Mouse (Mus musculus): Measurements from ENCODE around the gene Neil3.

The Neil3 gene

GRCm38 (mm10) chr8:53638495-53639171, at the start of gene Neil3:
TSS of gene Neil3 (minus strand) at chr8:53639065.
- DNase-seq (ENCODE audit: low spot score), result peak; percentile 89

DNA sequence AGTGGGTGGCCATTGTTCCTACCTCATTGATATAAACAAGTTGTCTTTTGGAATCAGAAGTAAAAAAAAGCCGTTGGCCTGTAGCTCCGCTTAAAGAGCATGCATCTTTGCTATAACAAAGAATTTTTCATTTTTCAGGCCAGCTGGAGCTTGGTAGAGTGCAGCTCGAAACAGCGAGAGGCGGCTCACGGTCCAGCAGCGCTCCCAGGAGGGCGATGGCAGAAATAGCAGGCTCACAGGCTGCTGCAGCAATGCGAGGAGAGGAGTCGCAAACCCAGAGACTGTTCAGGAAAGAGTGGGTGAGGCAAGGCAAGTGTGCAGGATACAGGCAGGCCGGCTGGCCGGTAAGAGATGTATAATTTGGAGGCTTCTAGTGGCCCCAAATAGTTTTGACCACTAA, 42.0 kb upstream of the Neil3 start:
- DNase-seq (ENCODE audit: low spot score), result peak; percentile 81

- peak; percentile 54 for DNase-seq (ENCODE audit: low spot score)
Measured at GRCm38 (mm10) chr8:53663946-53664345, 25.1 kb upstream of the Neil3 start.

- no peak for DNase-seq (ENCODE audit: low spot score)
Measured at GRCm38 (mm10) chr8:53661436-53661835, 22.6 kb upstream of the Neil3 start.

GRCm38 (mm10) chr8:53630618-53631017, 8.2 kb downstream of the Neil3 start:
- no peak for DNase-seq (ENCODE audit: low spot score)

DNA sequence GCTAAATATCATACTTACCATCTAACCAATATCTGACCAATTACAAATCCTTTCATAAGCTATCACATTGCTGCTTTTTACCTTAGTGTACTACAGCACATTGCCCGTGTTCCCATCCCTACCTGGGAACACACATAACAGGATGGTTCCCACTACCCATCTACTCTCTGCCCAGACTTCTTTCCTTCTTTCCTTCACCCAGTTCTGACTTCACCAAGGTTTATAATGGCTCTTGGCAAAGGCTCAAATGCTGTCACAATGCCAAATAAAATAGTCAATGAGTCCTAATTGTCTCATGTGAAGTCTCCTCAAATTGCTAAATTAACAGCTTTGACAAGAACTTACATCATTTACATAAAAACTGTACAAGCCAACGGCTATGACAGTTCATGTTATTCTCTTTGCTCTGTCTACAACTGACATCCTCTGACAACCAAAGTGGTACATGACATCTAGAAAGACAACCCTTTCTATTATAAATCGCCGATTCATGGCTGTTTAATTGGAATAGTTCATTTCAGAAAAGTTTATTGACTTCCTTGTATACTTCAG, 9.9 kb downstream of the Neil3 start:
- DNase-seq (ENCODE audit: low spot score), result no peak

- DNase-seq (ENCODE audit: low spot score), result no peak
Measured at GRCm38 (mm10) chr8:53623425-53623824, 15.4 kb downstream of the Neil3 start.

- no peak for DNase-seq (ENCODE audit: low spot score)
Measured at GRCm38 (mm10) chr8:53619196-53619595, 19.7 kb downstream of the Neil3 start.

DNA sequence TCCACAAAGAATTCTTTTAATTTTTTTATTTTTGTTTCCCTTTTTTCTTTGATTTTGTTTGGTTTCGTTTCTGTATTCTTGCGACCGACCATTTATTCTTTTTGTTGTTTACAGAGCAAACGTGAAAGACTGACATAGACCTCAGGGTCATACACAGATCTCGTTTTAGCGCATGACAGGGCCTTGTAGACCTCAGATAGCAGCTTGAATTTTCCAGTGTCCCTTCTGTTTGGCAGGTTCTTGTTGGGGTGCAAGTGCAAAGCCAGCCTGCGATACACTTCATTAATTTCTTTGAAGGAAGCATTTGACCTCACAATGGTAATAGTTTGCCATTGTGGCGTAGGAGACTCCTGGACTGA, 24.6 kb downstream of the Neil3 start:
- DNase-seq (ENCODE audit: low spot score), result no peak

DNA sequence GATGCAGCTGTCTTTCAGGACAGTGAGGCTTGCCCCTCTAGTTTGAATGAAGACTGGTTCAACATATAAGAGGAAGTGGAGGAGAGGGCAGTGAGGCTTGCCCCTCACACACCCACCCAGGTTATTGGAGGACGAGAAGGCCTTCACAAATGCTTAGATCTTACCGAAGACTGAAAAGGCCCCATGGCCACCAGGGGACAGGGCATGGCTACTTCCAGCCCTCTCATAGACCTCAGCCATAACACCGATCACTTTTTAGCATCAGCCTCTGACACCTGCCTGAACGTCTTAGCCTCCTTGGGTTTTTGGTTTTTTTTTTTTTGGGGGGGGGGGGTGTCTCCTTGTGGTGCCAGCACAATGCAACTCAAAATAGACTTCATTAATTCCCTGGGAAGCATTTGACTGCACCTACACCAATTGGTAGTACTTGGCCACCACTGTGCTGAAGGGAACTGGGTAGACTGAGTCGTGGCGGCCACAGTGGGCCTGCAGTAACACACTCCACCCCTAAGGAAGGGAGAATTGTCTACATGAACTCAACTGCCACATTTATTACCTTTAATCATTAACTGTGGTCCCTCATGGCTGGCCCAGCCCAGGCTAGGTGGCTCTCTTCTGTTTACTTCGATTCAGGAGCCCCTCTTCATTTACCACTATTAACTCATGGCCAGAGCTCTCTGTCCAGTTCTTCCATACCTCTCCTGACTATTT, 25.1 kb downstream of the Neil3 start:
- DNase-seq (ENCODE audit: low spot score), result no peak

- no peak for DNase-seq (ENCODE audit: low spot score)
Measured at GRCm38 (mm10) chr8:53612297-53612696, 26.6 kb downstream of the Neil3 start.

GRCm38 (mm10) chr8:53607040-53607439, 31.8 kb downstream of the Neil3 start:
- DNase-seq (ENCODE audit: low spot score), result peak; percentile 74

DNA sequence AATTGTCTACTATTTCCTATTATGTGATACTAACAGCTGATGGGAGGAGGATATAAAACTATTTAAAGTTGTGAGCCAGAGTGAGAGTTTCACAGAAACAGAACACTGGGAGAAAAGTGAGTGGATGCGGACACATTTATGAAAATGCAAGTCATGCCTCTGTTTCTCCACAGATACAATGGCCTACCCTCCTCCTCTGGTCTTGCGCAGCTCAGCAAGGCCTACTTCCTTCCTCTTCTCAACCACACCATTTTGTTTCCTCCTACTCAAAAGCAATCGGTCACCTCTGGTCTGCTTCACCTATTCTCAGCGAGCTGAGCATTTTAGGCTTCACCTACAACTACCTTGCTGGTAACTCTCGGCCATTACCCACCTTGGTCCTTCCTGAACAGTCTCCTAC, 34.0 kb downstream of the Neil3 start:
- no peak for DNase-seq (ENCODE audit: low spot score)

- DNase-seq (ENCODE audit: low spot score), result no peak
Measured at GRCm38 (mm10) chr8:53603672-53604071, 35.2 kb downstream of the Neil3 start.

- no peak for DNase-seq (ENCODE audit: low spot score)
Measured at GRCm38 (mm10) chr8:53600826-53601225, 38.0 kb downstream of the Neil3 start.

DNA sequence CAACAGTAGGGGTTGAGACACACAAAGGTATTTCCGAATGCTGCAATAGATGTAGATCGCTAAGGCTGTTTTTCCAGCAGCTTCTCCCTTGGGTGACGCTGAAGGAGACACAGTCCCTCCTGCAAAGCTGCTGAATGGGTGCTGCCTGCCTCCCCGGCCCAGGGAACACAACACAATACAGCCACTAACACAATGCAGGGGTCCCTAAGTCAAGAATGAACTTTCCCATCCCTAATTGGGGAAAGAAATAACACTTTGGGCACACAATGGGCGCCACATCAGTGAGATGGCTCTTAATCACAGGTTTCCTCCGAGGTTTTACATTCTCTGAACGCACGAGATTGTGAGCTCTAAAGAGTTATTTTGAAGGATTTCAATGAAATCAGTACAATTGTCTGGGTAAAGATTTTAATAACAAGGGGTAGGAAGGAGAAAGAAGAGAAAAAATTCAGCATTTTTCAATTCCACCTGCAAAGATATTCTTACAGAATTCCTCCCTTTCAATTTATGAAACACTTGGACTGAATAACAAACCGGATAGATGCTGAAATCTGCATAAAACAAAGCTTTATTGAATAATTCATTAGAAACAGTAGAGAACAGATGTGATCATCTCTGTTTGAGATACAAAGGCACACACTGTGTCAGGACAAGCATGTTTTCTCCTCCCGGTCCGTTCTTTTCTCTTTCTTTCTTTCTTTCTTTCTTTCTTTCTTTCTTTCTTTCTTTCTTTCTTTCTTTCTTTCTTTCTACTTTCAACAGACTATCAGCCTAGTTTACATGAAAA, 38.6 kb downstream of the Neil3 start:
- no peak for DNase-seq (ENCODE audit: low spot score)

DNA sequence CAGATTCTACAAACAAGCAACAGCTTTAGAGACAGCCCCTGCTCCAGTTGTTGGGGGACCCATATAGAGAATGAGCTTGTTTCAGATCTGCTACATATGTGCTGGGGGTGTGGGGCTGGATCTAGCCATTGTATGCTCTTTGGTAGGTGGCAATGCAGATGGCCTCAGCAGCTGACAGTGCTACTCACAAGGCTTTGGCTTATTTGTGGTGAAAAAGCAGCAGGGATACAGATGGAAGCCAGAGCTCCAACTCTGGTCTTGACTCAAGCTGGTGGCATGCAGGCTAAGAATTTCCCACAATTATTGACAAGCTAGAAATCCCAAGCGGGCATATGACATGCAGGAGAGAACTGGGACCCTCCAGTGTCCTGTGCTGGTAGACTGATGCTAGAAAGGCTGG, 40.8 kb downstream of the Neil3 start:
- no peak for DNase-seq (ENCODE audit: low spot score)

GRCm38 (mm10) chr8:53591777-53592176, 47.1 kb downstream of the Neil3 start:
- DNase-seq (ENCODE audit: low spot score), result no peak

DNA sequence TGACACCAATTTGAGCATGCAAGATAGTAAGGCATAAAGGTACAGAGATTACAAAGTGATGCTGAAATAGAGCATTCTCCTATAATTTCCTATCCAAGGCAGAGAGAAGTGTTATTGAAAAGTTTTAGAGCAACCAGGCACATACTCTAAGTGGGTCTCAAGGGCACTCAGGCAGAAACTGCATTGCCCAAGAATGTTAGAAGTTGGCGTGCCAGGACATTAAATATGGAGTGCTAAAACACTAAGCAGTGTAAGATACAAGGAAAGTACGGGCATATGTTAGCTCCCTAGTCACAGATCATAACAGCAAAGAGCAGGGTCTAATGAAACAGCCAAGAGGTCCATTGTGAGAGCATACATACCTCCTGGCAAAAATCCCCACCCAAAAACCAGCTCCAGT, 65.3 kb downstream of the Neil3 start:
- no peak for DNase-seq (ENCODE audit: low spot score)

GRCm38 (mm10) chr8:53566223-53566622, 72.6 kb downstream of the Neil3 start:
- DNase-seq (ENCODE audit: low spot score), result no peak

- DNase-seq (ENCODE audit: low spot score), result no peak
Measured at GRCm38 (mm10) chr8:53562441-53563040, 76.3 kb downstream of the Neil3 start.

DNA sequence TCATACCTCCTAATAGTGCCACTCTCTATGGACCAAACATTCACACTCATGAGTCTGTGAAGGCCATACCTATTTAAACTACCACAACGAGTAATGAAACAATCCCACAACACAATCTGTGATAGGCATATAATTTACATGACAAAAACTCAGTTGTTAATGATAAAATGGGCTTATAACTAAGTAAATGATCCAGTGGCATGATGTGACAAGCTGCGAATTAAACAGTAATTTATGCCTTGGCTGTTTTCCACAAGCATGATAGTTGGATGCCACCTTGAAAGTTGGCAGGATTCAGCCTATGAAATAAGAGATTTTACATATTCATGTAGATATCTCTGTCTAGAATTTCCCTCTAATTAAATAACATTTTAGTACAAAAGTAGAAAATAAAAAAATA, 99.3 kb downstream of the Neil3 start:
- no peak for DNase-seq (ENCODE audit: low spot score)

Measured in embryo, embryonic 10 days (tissue).